Mouse (Mus musculus): ENCODE measurements around the gene Slc25a34.

The Slc25a34 gene

GRCm38 (mm10) chr4:141619299-141619883, 4.2 kb downstream of the Slc25a34 start:
- Histone ChIP-seq H3K4me3 (replicated peaks; ENCODE audit: low read length) (no peak overlapping the region), H3K27me3 (ENCODE audit: insufficient read depth, low read length) (0 out of 2 replicates have a peak, but pooled peaks cover 5% of the 10 kb centered on the region), H3K36me3 (ENCODE audit: insufficient read depth, low read length) (peaks cover 4% of the 10 kb centered on the region; the same call in 1 of the 2 replicates), H3K4me1 (replicated peaks; ENCODE audit: low read depth, low read length) (peaks cover 58% of the 10 kb centered on the region), H3K9me3 (ENCODE audit: low read length) (no peaks in the 10 kb centered on the region)
- no peak for TF ChIP-seq POU5F1 (IDR thresholded peaks at IDR 0.05; ENCODE audit: borderline replicate concordance, low read length)
- TF ChIP-seq NANOG (IDR thresholded peaks at IDR 0.05; ENCODE audit: borderline replicate concordance, low read length): no peak
- TF ChIP-seq CTCF (conservative IDR thresholded peaks at IDR 0.05; ENCODE audit: low read length): no peak

- H3K4me1 ChIP-seq (replicated peaks; ENCODE audit: low read depth, low read length): peaks cover 58% of the 10 kb centered on the region
- H3K9me3 ChIP-seq (ENCODE audit: low read length): no peaks in the 10 kb centered on the region
- peaks cover 11% of the 10 kb centered on the region; the same call in 1 of the 2 replicates for H3K36me3 ChIP-seq (ENCODE audit: insufficient read depth, low read length)
- H3K27me3 ChIP-seq (ENCODE audit: insufficient read depth, low read length): 0 out of 2 replicates have a peak, but pooled peaks cover 5% of the 10 kb centered on the region
- H3K4me3 ChIP-seq (replicated peaks; ENCODE audit: low read length): peak within 1 kb of the TSS; percentile 78
- TF ChIP-seq NANOG (IDR thresholded peaks at IDR 0.05; ENCODE audit: borderline replicate concordance, low read length) (no peak), POU5F1 (IDR thresholded peaks at IDR 0.05; ENCODE audit: borderline replicate concordance, low read length) (no peak), CTCF (conservative IDR thresholded peaks at IDR 0.05; ENCODE audit: low read length) (peak; percentile 48)
Observed at GRCm38 (mm10) chr4:141618565-141619243, 4.9 kb downstream of the Slc25a34 start, which contains the start of gene Tmem82. Gene Tmem82 (minus strand): TSS chr4:141618633.

- peak overlapping the region; percentile 78 for H3K4me3 ChIP-seq (replicated peaks; ENCODE audit: low read length)
- peaks cover 11% of the 10 kb centered on the region; the same call in 1 of the 2 replicates for H3K36me3 ChIP-seq (ENCODE audit: insufficient read depth, low read length)
- H3K27me3 ChIP-seq (ENCODE audit: insufficient read depth, low read length): 0 out of 2 replicates have a peak, but pooled peaks cover 5% of the 10 kb centered on the region
- TF ChIP-seq POU5F1 (IDR thresholded peaks at IDR 0.05; ENCODE audit: borderline replicate concordance, low read length) (no peak), CTCF (conservative IDR thresholded peaks at IDR 0.05; ENCODE audit: low read length) (no peak), NANOG (IDR thresholded peaks at IDR 0.05; ENCODE audit: borderline replicate concordance, low read length) (no peak)
- no peaks in the 10 kb centered on the region for H3K9me3 ChIP-seq (ENCODE audit: low read length)
- H3K4me1 ChIP-seq (replicated peaks; ENCODE audit: low read depth, low read length): peaks cover 56% of the 10 kb centered on the region
Observed at GRCm38 (mm10) chr4:141617863-141618564, 5.6 kb downstream of the Slc25a34 start.

- peaks cover 11% of the 10 kb centered on the region; the same call in 1 of the 2 replicates for H3K36me3 ChIP-seq (ENCODE audit: insufficient read depth, low read length)
- peaks cover 51% of the 10 kb centered on the region for H3K4me1 ChIP-seq (replicated peaks; ENCODE audit: low read depth, low read length)
- H3K27me3 ChIP-seq (ENCODE audit: insufficient read depth, low read length): 0 out of 2 replicates have a peak, but pooled peaks cover 5% of the 10 kb centered on the region
- H3K4me3 ChIP-seq (replicated peaks; ENCODE audit: low read length): peak overlapping the region; percentile 78
- H3K9me3 ChIP-seq (ENCODE audit: low read length): no peaks in the 10 kb centered on the region
- TF ChIP-seq POU5F1 (IDR thresholded peaks at IDR 0.05; ENCODE audit: borderline replicate concordance, low read length): no peak
- peak; percentile 61 for TF ChIP-seq CTCF (conservative IDR thresholded peaks at IDR 0.05; ENCODE audit: low read length)
Observed at GRCm38 (mm10) chr4:141617299-141617698, 6.3 kb downstream of the Slc25a34 start.

GRCm38 (mm10) chr4:141616811-141617210, 6.8 kb downstream of the Slc25a34 start:
- peaks cover 49% of the 10 kb centered on the region for H3K4me1 ChIP-seq (replicated peaks; ENCODE audit: low read depth, low read length)
- peaks cover 11% of the 10 kb centered on the region; the same call in 1 of the 2 replicates for H3K36me3 ChIP-seq (ENCODE audit: insufficient read depth, low read length)
- H3K9me3 ChIP-seq (ENCODE audit: low read length): no peaks in the 10 kb centered on the region
- 0 out of 2 replicates have a peak, but pooled peaks cover 5% of the 10 kb centered on the region for H3K27me3 ChIP-seq (ENCODE audit: insufficient read depth, low read length)
- TF ChIP-seq CTCF (conservative IDR thresholded peaks at IDR 0.05; ENCODE audit: low read length) (no peak), POU5F1 (IDR thresholded peaks at IDR 0.05; ENCODE audit: borderline replicate concordance, low read length) (no peak)
- 0 out of 2 replicates have a peak overlapping the region, but pooled peaks have one; percentile 52 for H3K4me3 ChIP-seq (replicated peaks; ENCODE audit: low read length)

GRCm38 (mm10) chr4:141614946-141615345, 8.7 kb downstream of the Slc25a34 start:
- peaks cover 11% of the 10 kb centered on the region; the same call in 1 of the 2 replicates for H3K36me3 ChIP-seq (ENCODE audit: insufficient read depth, low read length)
- no peak overlapping the region for H3K4me3 ChIP-seq (replicated peaks; ENCODE audit: low read length)
- no peak for TF ChIP-seq POU5F1 (IDR thresholded peaks at IDR 0.05; ENCODE audit: borderline replicate concordance, low read length)
- TF ChIP-seq CTCF (conservative IDR thresholded peaks at IDR 0.05; ENCODE audit: low read length): no peak
- TF ChIP-seq NANOG (IDR thresholded peaks at IDR 0.05; ENCODE audit: borderline replicate concordance, low read length): no peak
- H3K4me1 ChIP-seq (replicated peaks; ENCODE audit: low read depth, low read length): peaks cover 49% of the 10 kb centered on the region
- H3K9me3 ChIP-seq (ENCODE audit: low read length): no peaks in the 10 kb centered on the region
- H3K27me3 ChIP-seq (ENCODE audit: insufficient read depth, low read length): 0 out of 2 replicates have a peak, but pooled peaks cover 8% of the 10 kb centered on the region

GRCm38 (mm10) chr4:141609538-141609937, 14.1 kb downstream of the Slc25a34 start:
- 0 out of 2 replicates have a peak, but pooled peaks cover 3% of the 10 kb centered on the region for H3K27me3 ChIP-seq (ENCODE audit: insufficient read depth, low read length)
- H3K4me3 ChIP-seq (replicated peaks; ENCODE audit: low read length): no peak overlapping the region
- no peaks in the 10 kb centered on the region; the same call in 1 of the 2 replicates for H3K9me3 ChIP-seq (ENCODE audit: low read length)
- H3K36me3 ChIP-seq (ENCODE audit: insufficient read depth, low read length): peaks cover 7% of the 10 kb centered on the region; the same call in 1 of the 2 replicates
- TF ChIP-seq POU5F1 (IDR thresholded peaks at IDR 0.05; ENCODE audit: borderline replicate concordance, low read length) (no peak), NANOG (IDR thresholded peaks at IDR 0.05; ENCODE audit: borderline replicate concordance, low read length) (no peak), CTCF (conservative IDR thresholded peaks at IDR 0.05; ENCODE audit: low read length) (no peak)
- peaks cover 29% of the 10 kb centered on the region for H3K4me1 ChIP-seq (replicated peaks; ENCODE audit: low read depth, low read length)

- Histone ChIP-seq H3K4me3 (replicated peaks; ENCODE audit: low read length) (no peak within 1 kb of the TSS), H3K36me3 (ENCODE audit: insufficient read depth, low read length) (no peaks in the 10 kb centered on the region), H3K9me3 (ENCODE audit: low read length) (no peaks in the 10 kb centered on the region; the same call in 1 of the 2 replicates), H3K27me3 (ENCODE audit: insufficient read depth, low read length) (no peaks in the 10 kb centered on the region), H3K4me1 (replicated peaks; ENCODE audit: low read depth, low read length) (peaks cover 53% of the 10 kb centered on the region)
- no peak for TF ChIP-seq POU5F1 (IDR thresholded peaks at IDR 0.05; ENCODE audit: borderline replicate concordance, low read length)
Observed at GRCm38 (mm10) chr4:141605861-141606260, 17.8 kb downstream of the Slc25a34 start, which contains the start of gene Fblim1. Gene Fblim1 (minus strand): TSS chr4:141606096.

Measured in E14TG2a.4 (cell line).